Mouse (Mus musculus) liver, adult 2 months (tissue): ENCODE data around the gene Olfr430. TPM values are rescaled to one million over a fixed set of nuclear protein-coding genes. Genes with fewer than 3 reads are reported as not detected.

ENCODE experiments used
- DNase-seq: peaks from one replicate; pipeline ENCODE4 v3.0.0-alpha.2; 2011; ENCODE audit warnings: low read depth, low spot score; ENCODE audit errors: extremely low read depth
- H3K27ac ChIP-seq: fragments of 200-500 bp; replicated peaks from 2 replicates; pipeline ENCODE4 v1.5.1; 2012; ENCODE audit warnings: low read depth, mild to moderate bottlenecking, control low read depth, inconsistent platforms, low read length; ENCODE audit not compliant: insufficient read depth
- H3K27me3 ChIP-seq: fragments of 200-500 bp; 2 replicates; pipeline ENCODE4 v1.6.1; 2012; ENCODE audit warnings: mild to moderate bottlenecking, moderate library complexity, low read length, inconsistent platforms; ENCODE audit not compliant: control insufficient read depth, insufficient read depth
- H3K36me3 ChIP-seq: fragments of 200-500 bp; 2 replicates; pipeline ENCODE4 v1.6.1; 2012; ENCODE audit warnings: low read length, inconsistent platforms; ENCODE audit not compliant: control insufficient read depth, insufficient read depth
- H3K4me1 ChIP-seq: fragments of 200-500 bp; 2 replicates; pipeline ENCODE4 v1.6.1; 2011; ENCODE audit warnings: low read length; ENCODE audit not compliant: control insufficient read depth, insufficient read depth
- H3K4me3 ChIP-seq: fragments of 200-500 bp; 2 replicates; pipeline ENCODE4 v1.5.1; 2011; ENCODE audit warnings: low read depth, mild to moderate bottlenecking, control low read depth, low read length, moderate library complexity; ENCODE audit not compliant: insufficient read depth
- H3K79me2 ChIP-seq: fragments of 200-500 bp; 2 replicates; pipeline ENCODE4 v1.6.1; 2012; ENCODE audit warnings: inconsistent platforms, mild to moderate bottlenecking, low read length, moderate library complexity; ENCODE audit not compliant: control insufficient read depth, insufficient read depth
- H3K9ac ChIP-seq: fragments of 200-500 bp; 2 replicates; pipeline ENCODE4 v1.6.1; 2012; ENCODE audit warnings: low read depth, mild to moderate bottlenecking, control low read depth, inconsistent platforms, low read length
- CTCF ChIP-seq: fragments of 200-500 bp; IDR thresholded peaks from 2 replicates; pipeline ENCODE4 v1.5.1; 2011; ENCODE audit warnings: low read depth, low read length, control low read depth
- POLR2A ChIP-seq: fragments of 200-500 bp; IDR thresholded peaks from 2 replicates; pipeline ENCODE4 v1.6.1; 2011; ENCODE audit warnings: low read length, control low read depth; ENCODE audit not compliant: insufficient read depth; ENCODE audit errors: extremely low read depth
- WGBS: fragments of 180-500 bp; shearing (Covaris S2); methylation state at CpG from one replicate; pipeline ENCODE4 v1.1.7; 2018; 5-methylcytosine and 5-hydroxymethylcytosine counted together
- polyA plus RNA-seq: library from polyadenylated mRNA; depleted of rRNA; stranded (reverse); fragments of >200 nt; gene quantifications from 2 replicates; pipeline ENCODE4 v1.2.3, GENCODE M21; 2012
- total RNA-seq: library from RNA; depleted of rRNA; stranded (reverse); fragments of >200 nt; gene quantifications from 2 replicates; pipeline ENCODE4 v1.2.3, GENCODE M21; 2014

The Olfr430 gene
- total and polyA plus RNA-seq, 2 experiments, result not detected

GRCm38 (mm10) chr1:174051931-174052536 is 14.4 kb upstream of the Olfr430 start:
- WGBS, result 68% methylated on average over 5 of the region's 5 CpGs
- Histone ChIP-seq H3K4me3 (no peak overlapping the region), H3K9ac (no peak overlapping the region), H3K27me3 (no peaks in the 10 kb centered on the region), H3K4me1 (no peaks in the 10 kb centered on the region), H3K36me3 (no peaks in the 10 kb centered on the region), H3K27ac (no peak overlapping the region), H3K79me2 (no peaks in the 10 kb centered on the region)
- TF ChIP-seq CTCF, result no peak
- no peak for DNase-seq

DNA sequence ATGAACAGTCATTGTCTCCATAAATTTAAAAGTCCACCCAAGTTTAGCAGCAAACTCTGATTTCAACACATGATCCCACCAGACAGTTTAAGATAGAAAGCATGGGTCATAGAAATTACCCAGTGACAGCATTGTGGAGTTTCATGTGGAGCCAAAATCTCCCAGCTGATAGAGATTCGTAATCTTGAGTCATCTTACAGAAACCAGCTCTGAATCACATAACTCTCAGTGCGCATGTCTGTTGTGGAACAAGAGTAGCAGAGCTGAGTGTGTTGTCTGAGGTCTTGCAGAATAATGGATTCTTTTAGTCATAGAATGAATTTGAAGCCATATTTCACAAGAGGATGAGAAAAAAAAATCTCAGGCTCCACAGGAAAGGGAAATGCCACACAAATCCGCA is 13.4 kb upstream of the Olfr430 start:
- Histone ChIP-seq H3K4me1 (no peaks in the 10 kb centered on the region), H3K27me3 (no peaks in the 10 kb centered on the region), H3K9ac (no peak overlapping the region), H3K4me3 (no peak overlapping the region), H3K79me2 (no peaks in the 10 kb centered on the region), H3K36me3 (no peaks in the 10 kb centered on the region), H3K27ac (no peak overlapping the region)
- no peak for TF ChIP-seq CTCF
- TF ChIP-seq POLR2A, result no peak
- WGBS, result 67% methylated on average over 3 of the region's 3 CpGs
- no peak for DNase-seq

- Histone ChIP-seq H3K27ac (no peak overlapping the region), H3K9ac (no peak overlapping the region), H3K4me3 (no peak overlapping the region), H3K4me1 (no peaks in the 10 kb centered on the region), H3K79me2 (no peaks in the 10 kb centered on the region), H3K36me3 (no peaks in the 10 kb centered on the region), H3K27me3 (no peaks in the 10 kb centered on the region)
- WGBS, result 62% methylated on average over 2 of the region's 2 CpGs
- TF ChIP-seq CTCF (no peak), POLR2A (no peak)
- no peak for DNase-seq
Observed at GRCm38 (mm10) chr1:174055248-174055647, 11.2 kb upstream of the Olfr430 start.

- H3K79me2 ChIP-seq, result no peaks in the 10 kb centered on the region
- 81% methylated on average over 2 of the region's 2 CpGs for WGBS
- TF ChIP-seq POLR2A, result no peak
- no peak for TF ChIP-seq CTCF
- no peaks in the 10 kb centered on the region for H3K36me3 ChIP-seq
- H3K4me3 ChIP-seq, result no peak within 1 kb of the TSS
- H3K9ac ChIP-seq, result no peak within 1 kb of the TSS
- no peak for DNase-seq
- H3K4me1 ChIP-seq, result no peaks in the 10 kb centered on the region
- H3K27me3 ChIP-seq, result no peaks in the 10 kb centered on the region
- H3K27ac ChIP-seq, result no peak within 1 kb of the TSS
Observed at GRCm38 (mm10) chr1:174084031-174084430, 17.6 kb downstream of the Olfr430 start, which contains the start of gene Olfr429. Olfr429 (plus strand) TSS chr1:174084331.

DNA sequence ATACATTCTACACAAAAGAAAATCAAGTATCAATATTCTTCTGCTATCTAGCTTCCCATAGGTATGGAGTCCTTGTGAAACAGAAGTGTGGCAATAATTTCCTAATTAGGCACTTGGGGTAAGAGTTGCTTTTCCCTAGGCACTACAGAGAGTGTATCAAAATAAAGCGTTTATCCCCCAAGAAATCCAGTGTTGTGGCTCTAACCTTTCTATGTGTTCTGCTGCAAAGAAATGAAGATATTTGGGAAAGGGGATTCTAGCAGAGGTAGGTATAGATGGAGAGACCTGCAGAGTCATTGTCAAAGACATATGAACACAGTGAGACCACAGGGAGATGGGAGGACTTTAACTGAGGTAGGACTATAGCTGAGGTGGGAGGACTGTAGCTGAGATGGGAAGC is 30.2 kb downstream of the Olfr430 start, which contains the start of gene Olfr427:
Gene Olfr427, plus strand, starts transcription at position 301 of the 400 bp plus-strand sequence.
- Histone ChIP-seq H3K4me1 (no peaks in the 10 kb centered on the region), H3K9ac (no peak within 1 kb of the TSS), H3K27me3 (no peaks in the 10 kb centered on the region), H3K36me3 (no peaks in the 10 kb centered on the region), H3K79me2 (no peaks in the 10 kb centered on the region), H3K4me3 (no peak within 1 kb of the TSS), H3K27ac (no peak within 1 kb of the TSS)
- no peak for DNase-seq
- WGBS, result 82% methylated on average over 1 of the region's 1 CpGs
- no peak for TF ChIP-seq POLR2A
- TF ChIP-seq CTCF, result no peak

GRCm38 (mm10) chr1:174103735-174104134 is 37.3 kb downstream of the Olfr430 start:
- TF ChIP-seq POLR2A, result no peak
- no peak for TF ChIP-seq CTCF
- Histone ChIP-seq H3K36me3 (no peaks in the 10 kb centered on the region), H3K9ac (no peak overlapping the region), H3K79me2 (no peaks in the 10 kb centered on the region), H3K4me3 (no peak overlapping the region), H3K27me3 (no peaks in the 10 kb centered on the region), H3K4me1 (no peaks in the 10 kb centered on the region), H3K27ac (no peak overlapping the region)
- DNase-seq, result peak; percentile 1
- WGBS, result 53% methylated on average over 2 of the region's 2 CpGs
